Mouse (Mus musculus): ENCODE results near the gene Olfr1015.

Gene Olfr1015

GRCm38 (mm10) chr2:85781717-85782116 lies at the start of gene Olfr1015:
Olfr1015 (plus strand) TSS chr2:85782017.
- in situ Hi-C loops (cut with MboI, MseI) = no loop called here

GRCm38 (mm10) chr2:85753822-85754221 lies 28.0 kb upstream of the Olfr1015 start:
- in situ Hi-C loops (cut with MboI, MseI) = loop anchor here (5.0 kb wide), 1 partner anchor 48 kb away; the partner anchor contains the start of gene Olfr1016

- in situ Hi-C loops (cut with MboI, MseI) = no loop called here
These were observed 19.2 kb upstream of the Olfr1015 start, which contains the start of gene Olfr1012 for GRCm38 (mm10) chr2:85762666-85763065. Olfr1012 (minus strand) TSS chr2:85762766.

DNA sequence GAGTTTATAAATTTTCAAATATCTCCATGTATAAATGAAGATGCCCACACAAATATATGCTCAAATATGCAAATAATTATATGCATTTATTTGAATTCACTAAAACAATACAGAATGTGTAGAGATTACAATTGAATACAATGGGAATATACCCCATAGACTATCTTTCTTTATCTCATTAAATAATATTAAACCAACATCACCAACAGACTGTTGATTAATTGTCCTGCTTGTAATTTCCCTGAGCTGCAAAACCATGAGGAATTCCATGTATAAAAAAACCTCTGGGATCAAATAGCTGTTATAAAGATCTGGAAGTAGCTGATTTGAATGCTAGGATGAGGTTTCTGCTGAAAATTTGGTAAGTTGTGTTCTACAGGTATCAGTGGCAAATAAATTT lies 15.0 kb upstream of the Olfr1015 start, which contains the start of gene Olfr1013:
Gene Olfr1013 (plus strand): TSS at position 301 of the 400 bp plus-strand sequence.
- in situ Hi-C loops (cut with MboI, MseI) = no loop called here

GRCm38 (mm10) chr2:85772413-85772812 lies 9.4 kb upstream of the Olfr1015 start, which contains the start of gene Olfr1014:
Olfr1014 (plus strand) TSS chr2:85772713.
- in situ Hi-C loops (cut with MboI, MseI) = no loop called here

DNA sequence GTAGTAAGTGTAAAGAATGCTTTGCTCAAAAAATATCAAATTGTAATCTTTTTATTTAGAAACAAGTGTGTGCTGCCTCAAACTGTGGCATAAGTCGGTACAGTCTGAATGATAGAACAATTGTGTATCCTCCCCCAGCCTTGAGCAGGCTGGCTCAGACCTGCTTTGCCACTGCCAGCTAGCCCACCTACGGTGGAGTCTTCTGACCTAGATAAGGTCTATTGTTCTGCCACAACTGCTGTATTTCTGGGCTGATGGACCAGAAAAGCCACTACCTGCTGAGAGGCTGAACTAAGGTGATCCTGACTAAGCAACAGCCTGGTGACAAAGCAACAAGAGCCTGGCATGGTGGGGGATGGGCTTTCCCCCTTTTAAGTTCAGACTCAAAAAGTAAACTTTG lies 10.5 kb downstream of the Olfr1015 start:
- in situ Hi-C loops (cut with MboI, MseI) = no loop called here

- in situ Hi-C loops (cut with MboI, MseI) = loop anchor here (5.0 kb wide), 1 partner anchor 50 kb away; no protein-coding TSS in a partner anchor
These were observed 20.6 kb downstream of the Olfr1015 start, which contains the start of gene Olfr1016 for GRCm38 (mm10) chr2:85802444-85802843. Olfr1016 (minus strand) TSS chr2:85802544.

- in situ Hi-C loops (cut with MboI, MseI) = loop anchor here (5.0 kb wide), 1 partner anchor 52 kb away; no protein-coding TSS in a partner anchor
These were observed 22.7 kb downstream of the Olfr1015 start for GRCm38 (mm10) chr2:85804501-85804900.

- in situ Hi-C loops (cut with MboI, MseI) = no loop called here
These were observed 36.4 kb downstream of the Olfr1015 start, which contains the start of gene Olfr1018 for GRCm38 (mm10) chr2:85818179-85818578. Olfr1018 (plus strand) TSS chr2:85818479.

Data from T-helper 2 cell (primary cell).